Mouse (Mus musculus) forebrain, embryonic 16.5 days (tissue): ENCODE data around the gene Rtn3. TPM values are rescaled to one million over a fixed set of nuclear protein-coding genes. Genes with fewer than 3 reads are reported as not detected.
A peak's percentile ranks its signal among the peaks of the same experiment; 100 is the strongest.

Experiments
- ATAC-seq: fragments of 200-750 bp; cut with Nextera tagmentation; 2 replicates; pipeline ENCODE4 v1.8.0; 2017; ENCODE audit warnings: mild to moderate bottlenecking, moderate library complexity
- H3K27ac ChIP-seq: fragments of 300-500 bp; sonication (generic); 2 replicates; pipeline ENCODE4 v1.5.1; 2014; ENCODE audit warnings: low read length, control low read depth
- H3K27me3 ChIP-seq: fragments of 300-500 bp; sonication (generic); replicated peaks from 2 replicates; pipeline ENCODE4 v1.6.1; 2014; ENCODE audit warnings: low read length; ENCODE audit not compliant: control insufficient read depth, insufficient read depth
- H3K36me3 ChIP-seq: fragments of 300-500 bp; sonication (generic); 2 replicates; pipeline ENCODE4 v1.6.1; 2014; ENCODE audit not compliant: control insufficient read depth, insufficient read depth
- H3K4me1 ChIP-seq: fragments of 300-500 bp; sonication (generic); replicated peaks from 2 replicates; pipeline ENCODE4 v1.6.1; 2014; ENCODE audit warnings: low read length; ENCODE audit not compliant: control insufficient read depth, insufficient read depth
- H3K4me2 ChIP-seq: fragments of 300-500 bp; sonication (generic); 2 replicates; pipeline ENCODE4 v1.6.1; 2014; ENCODE audit warnings: mild to moderate bottlenecking, low read length, control low read depth
- H3K4me3 ChIP-seq: fragments of 300-500 bp; sonication (generic); replicated peaks from 2 replicates; pipeline ENCODE4 v1.5.1; 2014; ENCODE audit warnings: mild to moderate bottlenecking, low read length, control low read depth
- H3K9ac ChIP-seq: fragments of 300-500 bp; sonication (generic); replicated peaks from 2 replicates; pipeline ENCODE4 v1.6.1; 2014; ENCODE audit warnings: low read depth, low read length, control low read depth
- H3K9me3 ChIP-seq: fragments of 300-500 bp; sonication (generic); 2 replicates; pipeline ENCODE4 v1.6.1; 2016; ENCODE audit warnings: low read length; ENCODE audit not compliant: control insufficient read depth
- WGBS: fragments of 180-500 bp; shearing (Covaris S2); extraction: QIAGEN DNeasy Blood & Tissue Kit; methylation state at CpG from one replicate; pipeline ENCODE4 v1.1.7; 2014; 5-methylcytosine and 5-hydroxymethylcytosine counted together
- polyA plus RNA-seq: library from polyadenylated mRNA; unstranded; fragments of >200 nt; fragmentation: Nextera tagmentation; extraction: Ambion mirVana; gene quantifications from 2 replicates; pipeline ENCODE4 v1.2.1, GENCODE M21; 2015

Rtn3 gene
- polyA plus RNA-seq, 1 experiment from 2014 or later, result 550 TPM

- Histone ChIP-seq H3K27me3 (no peaks in the 10 kb centered on the region), H3K27ac (no peak overlapping the region), H3K4me1 (peaks cover 11% of the 10 kb centered on the region; the same call in 1 of the 2 replicates), H3K9me3 (no peaks in the 10 kb centered on the region), H3K36me3 (0 out of 2 replicates have a peak, but pooled peaks cover 2% of the 10 kb centered on the region), H3K4me3 (no peak overlapping the region), H3K9ac (no peak overlapping the region), H3K4me2 (no peak overlapping the region)
- no peak for ATAC-seq
Measured at GRCm38 (mm10) chr19:7467915-7468314, 15.2 kb downstream of the Rtn3 start.

GRCm38 (mm10) chr19:7459370-7459769, 23.7 kb downstream of the Rtn3 start:
- peaks cover 3% of the 10 kb centered on the region for H3K36me3 ChIP-seq
- no peak for ATAC-seq
- no peaks in the 10 kb centered on the region for H3K9me3 ChIP-seq
- no peak overlapping the region for H3K27ac ChIP-seq
- peaks cover 13% of the 10 kb centered on the region for H3K4me1 ChIP-seq
- WGBS, result 87% methylated on average over 2 of the region's 2 CpGs
- no peaks in the 10 kb centered on the region for H3K27me3 ChIP-seq
- H3K4me2 ChIP-seq, result no peak overlapping the region
- H3K9ac ChIP-seq, result no peak overlapping the region
- no peak overlapping the region for H3K4me3 ChIP-seq

GRCm38 (mm10) chr19:7458901-7459300, 24.2 kb downstream of the Rtn3 start:
- ATAC-seq, result no peak
- Histone ChIP-seq H3K27me3 (no peaks in the 10 kb centered on the region), H3K4me3 (no peak overlapping the region)

GRCm38 (mm10) chr19:7456803-7457202, 26.3 kb downstream of the Rtn3 start:
- H3K27me3 ChIP-seq, result no peaks in the 10 kb centered on the region
- ATAC-seq, result no peak
- H3K27ac ChIP-seq, result no peak overlapping the region
- H3K4me3 ChIP-seq, result no peak overlapping the region
- H3K36me3 ChIP-seq, result peaks cover 3% of the 10 kb centered on the region
- WGBS, result 63% methylated on average over 2 of the region's 2 CpGs
- H3K4me2 ChIP-seq, result no peak overlapping the region
- no peaks in the 10 kb centered on the region for H3K9me3 ChIP-seq
- no peak overlapping the region for H3K9ac ChIP-seq
- H3K4me1 ChIP-seq, result peaks cover 13% of the 10 kb centered on the region

More at GRCm38 (mm10) chr19:7458901-7459300, 24.2 kb downstream of the Rtn3 start:
- Histone ChIP-seq H3K27ac (no peak overlapping the region), H3K36me3 (peaks cover 3% of the 10 kb centered on the region), H3K4me1 (peaks cover 13% of the 10 kb centered on the region), H3K9ac (no peak overlapping the region), H3K9me3 (no peaks in the 10 kb centered on the region), H3K4me2 (no peak overlapping the region)

- H3K36me3 ChIP-seq, result peaks cover 2% of the 10 kb centered on the region; the same call in 1 of the 2 replicates
- 84% methylated on average over 1 of the region's 1 CpGs for WGBS
- no peak overlapping the region for H3K4me2 ChIP-seq
- no peak for ATAC-seq
- no peak overlapping the region for H3K27ac ChIP-seq
- H3K4me3 ChIP-seq, result no peak overlapping the region
- no peak overlapping the region for H3K9ac ChIP-seq
- H3K4me1 ChIP-seq, result 0 out of 2 replicates have a peak, but pooled peaks cover 2% of the 10 kb centered on the region
- no peaks in the 10 kb centered on the region for H3K9me3 ChIP-seq
- H3K27me3 ChIP-seq, result no peaks in the 10 kb centered on the region
Measured at GRCm38 (mm10) chr19:7445596-7445995, 37.5 kb downstream of the Rtn3 start.

GRCm38 (mm10) chr19:7445105-7445504, 38.0 kb downstream of the Rtn3 start:
- ATAC-seq, result no peak
- WGBS, result 91% methylated on average over 2 of the region's 2 CpGs
- Histone ChIP-seq H3K4me1 (0 out of 2 replicates have a peak, but pooled peaks cover 2% of the 10 kb centered on the region), H3K36me3 (peaks cover 2% of the 10 kb centered on the region; the same call in 1 of the 2 replicates), H3K9me3 (no peaks in the 10 kb centered on the region), H3K27ac (no peak overlapping the region), H3K9ac (no peak overlapping the region), H3K4me2 (no peak overlapping the region), H3K4me3 (no peak overlapping the region), H3K27me3 (no peaks in the 10 kb centered on the region)

GRCm38 (mm10) chr19:7441493-7441892, 41.6 kb downstream of the Rtn3 start:
- Histone ChIP-seq H3K4me2 (no peak overlapping the region), H3K9ac (no peak overlapping the region), H3K4me3 (no peak overlapping the region), H3K4me1 (peaks cover 6% of the 10 kb centered on the region), H3K36me3 (no peaks in the 10 kb centered on the region), H3K27ac (no peak overlapping the region), H3K27me3 (no peaks in the 10 kb centered on the region), H3K9me3 (no peaks in the 10 kb centered on the region)
- whole genome bisulfite sequencing, result 61% methylated on average over 14 of the region's 14 CpGs
- ATAC-seq, result peak; percentile 27

- ATAC-seq, result no peak
- Histone ChIP-seq H3K27me3 (no peaks in the 10 kb centered on the region), H3K4me1 (peaks cover 8% of the 10 kb centered on the region), H3K36me3 (peaks cover 3% of the 10 kb centered on the region), H3K27ac (no peak overlapping the region), H3K4me2 (no peak overlapping the region), H3K4me3 (no peak overlapping the region), H3K9ac (no peak overlapping the region), H3K9me3 (no peaks in the 10 kb centered on the region)
Measured at GRCm38 (mm10) chr19:7438295-7438694, 44.8 kb downstream of the Rtn3 start.

GRCm38 (mm10) chr19:7436061-7436970, 46.8 kb downstream of the Rtn3 start:
- H3K4me1 ChIP-seq, result peaks cover 7% of the 10 kb centered on the region
- no peak overlapping the region for H3K4me3 ChIP-seq
- H3K36me3 ChIP-seq, result peaks cover 10% of the 10 kb centered on the region
- H3K27me3 ChIP-seq, result no peaks in the 10 kb centered on the region
- ATAC-seq, result peak; percentile 53
- peak overlapping the region; percentile 68 for H3K27ac ChIP-seq
- no peak overlapping the region for H3K4me2 ChIP-seq
- 62% methylated on average over 5 of the region's 5 CpGs for WGBS
- H3K9ac ChIP-seq, result no peak overlapping the region
- H3K9me3 ChIP-seq, result no peaks in the 10 kb centered on the region
